Mouse (Mus musculus) heart, embryonic 16.5 days (tissue): ENCODE measurements around the gene Ifit3. TPM values are rescaled to one million over a fixed set of nuclear protein-coding genes. Genes with fewer than 3 reads are reported as not detected.
A peak's percentile ranks its signal among the peaks of the same experiment; 100 is the strongest.

Source experiments
- ATAC-seq: fragments of 200-750 bp; cut with Nextera tagmentation; replicated peaks from 2 replicates; pipeline ENCODE4 v1.8.0; 2017; ENCODE audit warnings: moderate number of reproducible peaks; ENCODE audit not compliant: insufficient read depth, low FRiP score; ENCODE audit errors: extremely low read depth
- H3K27ac ChIP-seq: fragments of 300-500 bp; sonication (generic); 2 replicates; pipeline ENCODE4 v1.5.1; 2014; ENCODE audit warnings: mild to moderate bottlenecking, low read length, control low read depth, moderate library complexity
- H3K27me3 ChIP-seq: fragments of 300-500 bp; sonication (generic); 2 replicates; pipeline ENCODE4 v1.6.1; 2014; ENCODE audit warnings: low read length, mixed read lengths; ENCODE audit not compliant: control insufficient read depth, insufficient read depth
- H3K36me3 ChIP-seq: fragments of 300-500 bp; sonication (generic); 2 replicates; pipeline ENCODE4 v1.6.1; 2014; ENCODE audit not compliant: control insufficient read depth, insufficient read depth
- H3K4me1 ChIP-seq: fragments of 300-500 bp; sonication (generic); 2 replicates; pipeline ENCODE4 v1.6.1; 2014; ENCODE audit warnings: low read length, mixed read lengths; ENCODE audit not compliant: control insufficient read depth, insufficient read depth
- H3K4me2 ChIP-seq: fragments of 300-500 bp; sonication (generic); 2 replicates; pipeline ENCODE4 v1.6.1; 2014; ENCODE audit warnings: low read depth, mild to moderate bottlenecking, control low read depth, low read length
- H3K4me3 ChIP-seq: fragments of 300-500 bp; sonication (generic); 2 replicates; pipeline ENCODE4 v1.5.1; 2014; ENCODE audit warnings: mild to moderate bottlenecking, control low read depth, low read length
- H3K9ac ChIP-seq: fragments of 300-500 bp; sonication (generic); 2 replicates; pipeline ENCODE4 v1.6.1; 2014; ENCODE audit warnings: low read length, control low read depth
- H3K9me3 ChIP-seq: fragments of 300-500 bp; sonication (generic); replicated peaks from 2 replicates; pipeline ENCODE4 v1.6.1; 2016; ENCODE audit warnings: low read length; ENCODE audit not compliant: control insufficient read depth
- WGBS: fragments of 180-500 bp; shearing (Covaris S2); extraction: QIAGEN DNeasy Blood & Tissue Kit; methylation state at CpG from one replicate; pipeline ENCODE4 v1.1.7; 2014; 5-methylcytosine and 5-hydroxymethylcytosine counted together
- polyA plus RNA-seq: library from polyadenylated mRNA; unstranded; fragments of >200 nt; fragmentation: Nextera tagmentation; extraction: Ambion mirVana; gene quantifications from 2 replicates; pipeline ENCODE4 v1.2.1, GENCODE M21; 2015

Ifit3 gene
- polyA plus RNA-seq, 1 experiment from 2014 or later, result 3.7 TPM

- Histone ChIP-seq H3K36me3 (no peaks in the 10 kb centered on the region), H3K4me3 (no peak overlapping the region), H3K9me3 (no peaks in the 10 kb centered on the region), H3K27me3 (no peaks in the 10 kb centered on the region; the same call in 1 of the 2 replicates), H3K4me2 (no peak overlapping the region), H3K9ac (no peak overlapping the region), H3K4me1 (no peaks in the 10 kb centered on the region), H3K27ac (no peak overlapping the region)
- no peak for ATAC-seq
Observed at GRCm38 (mm10) chr19:34631487-34631886, 48.2 kb downstream of the Ifit3 start.

- Histone ChIP-seq H3K9me3 (no peaks in the 10 kb centered on the region), H3K9ac (no peak overlapping the region), H3K4me2 (no peak overlapping the region), H3K36me3 (no peaks in the 10 kb centered on the region), H3K27me3 (no peaks in the 10 kb centered on the region; the same call in 1 of the 2 replicates), H3K27ac (no peak overlapping the region), H3K4me1 (no peaks in the 10 kb centered on the region), H3K4me3 (no peak overlapping the region)
- WGBS, result 57% methylated on average over 2 of the region's 2 CpGs
- ATAC-seq, result no peak
Observed at GRCm38 (mm10) chr19:34633484-34633883, 50.2 kb downstream of the Ifit3 start.

- H3K27ac ChIP-seq, result no peak overlapping the region
- no peaks in the 10 kb centered on the region for H3K27me3 ChIP-seq
- WGBS, result 11% methylated on average over 3 of the region's 3 CpGs
- H3K4me3 ChIP-seq, result no peak overlapping the region
- no peaks in the 10 kb centered on the region for H3K9me3 ChIP-seq
- no peaks in the 10 kb centered on the region for H3K36me3 ChIP-seq
- ATAC-seq, result peak; percentile 65; the same call in 1 of the 2 replicates
- H3K4me1 ChIP-seq, result no peaks in the 10 kb centered on the region
- H3K9ac ChIP-seq, result no peak overlapping the region
- H3K4me2 ChIP-seq, result no peak overlapping the region
Observed at GRCm38 (mm10) chr19:34636933-34637557, 53.7 kb downstream of the Ifit3 start.

Other genes starting within 250 kb of the Ifit3 start
- 2.5 and 3.4 TPM in 2 replicates for gene Ch25h, start 108.4 kb upstream of the Ifit3 start, polyA plus RNA-seq
- gene Lipa, start 56.1 kb upstream of the Ifit3 start, polyA plus RNA-seq, result 28.9 and 32.0 TPM in 2 replicates
- gene Ifit2, start 32.8 kb upstream of the Ifit3 start, polyA plus RNA-seq, result 9.5 and 10.7 TPM in 2 replicates
- 2.5 and 3.2 TPM in 2 replicates for gene Ifit1bl1, start 18.4 kb downstream of the Ifit3 start, polyA plus RNA-seq
- gene Ifit3b, start 24.4 kb downstream of the Ifit3 start, polyA plus RNA-seq, result 0.49 and 0.52 TPM in 2 replicates
- gene Ifit1bl2, start 57.2 kb downstream of the Ifit3 start, polyA plus RNA-seq, result 1.3 and 1.6 TPM in 2 replicates
- 1.3 and 3.0 TPM in 2 replicates for gene Ifit1, start 57.3 kb downstream of the Ifit3 start, polyA plus RNA-seq
- gene Slc16a12, start 163.8 kb downstream of the Ifit3 start, polyA plus RNA-seq, result 8.9 and 10.6 TPM in 2 replicates